Mouse (Mus musculus): Measurements from ENCODE around the gene Khk. TPM values are rescaled to one million over a fixed set of nuclear protein-coding genes. Genes with fewer than 3 reads are reported as not detected.

Gene Khk
- polyA plus RNA-seq, 1 experiment from 2014 or later: 9.7 TPM

GRCm38 (mm10) chr5:30927945-30928529, 6.8 kb downstream of the Khk start:
- Histone ChIP-seq H3K27ac (replicated peaks) (no peak overlapping the region), H3K9me3 (replicated peaks) (no peaks in the 10 kb centered on the region), H3K36me3 (no peaks in the 10 kb centered on the region), H3K4me1 (peaks cover 7% of the 10 kb centered on the region; the same call in 1 of the 2 replicates), H3K27me3 (ENCODE audit: low read depth, poor library complexity, severe bottlenecking) (peaks cover 21% of the 10 kb centered on the region), H3K4me3 (peak overlapping the region; percentile 31; the same call in 1 of the 2 replicates)
- WGBS: 43% methylated on average over 7 of the region's 7 CpGs
- DNase-seq (ENCODE audit: low spot score): no peak

GRCm38 (mm10) chr5:30930121-30930520, 8.9 kb downstream of the Khk start:
- WGBS: 47% methylated on average over 4 of the region's 4 CpGs
- Histone ChIP-seq H3K36me3 (no peaks in the 10 kb centered on the region), H3K4me3 (no peak overlapping the region), H3K4me1 (0 out of 2 replicates have a peak, but pooled peaks cover 6% of the 10 kb centered on the region), H3K9me3 (replicated peaks) (no peaks in the 10 kb centered on the region), H3K27me3 (ENCODE audit: low read depth, poor library complexity, severe bottlenecking) (peaks cover 3% of the 10 kb centered on the region; the same call in 1 of the 2 replicates), H3K27ac (replicated peaks) (no peak overlapping the region)
- peak; percentile 48 for DNase-seq (ENCODE audit: low spot score)

- WGBS: 92% methylated on average over 6 of the region's 6 CpGs
These were observed 9.6 kb downstream of the Khk start for GRCm38 (mm10) chr5:30930846-30931245.

GRCm38 (mm10) chr5:30931378-30931777, 10.1 kb downstream of the Khk start:
- Histone ChIP-seq H3K36me3 (no peaks in the 10 kb centered on the region), H3K27me3 (ENCODE audit: low read depth, poor library complexity, severe bottlenecking) (no peaks in the 10 kb centered on the region), H3K9me3 (replicated peaks) (no peaks in the 10 kb centered on the region), H3K27ac (replicated peaks) (no peak overlapping the region), H3K4me3 (no peak overlapping the region), H3K4me1 (0 out of 2 replicates have a peak, but pooled peaks cover 6% of the 10 kb centered on the region)
- WGBS: 89% methylated on average over 4 of the region's 4 CpGs
- no peak for DNase-seq (ENCODE audit: low spot score)

More at GRCm38 (mm10) chr5:30930846-30931245, 9.6 kb downstream of the Khk start:
- Histone ChIP-seq H3K9me3 (replicated peaks) (no peaks in the 10 kb centered on the region), H3K36me3 (no peaks in the 10 kb centered on the region), H3K27me3 (ENCODE audit: low read depth, poor library complexity, severe bottlenecking) (no peaks in the 10 kb centered on the region), H3K27ac (replicated peaks) (no peak overlapping the region), H3K4me3 (no peak overlapping the region), H3K4me1 (0 out of 2 replicates have a peak, but pooled peaks cover 6% of the 10 kb centered on the region)
- DNase-seq (ENCODE audit: low spot score): no peak

- H3K27ac ChIP-seq (replicated peaks): no peak overlapping the region
- no peaks in the 10 kb centered on the region for H3K9me3 ChIP-seq (replicated peaks)
- H3K4me1 ChIP-seq: no peaks in the 10 kb centered on the region
- no peaks in the 10 kb centered on the region for H3K27me3 ChIP-seq (ENCODE audit: low read depth, poor library complexity, severe bottlenecking)
- H3K4me3 ChIP-seq: no peak overlapping the region
- H3K36me3 ChIP-seq: no peaks in the 10 kb centered on the region
- no peak for DNase-seq (ENCODE audit: low spot score)
- 68% methylated on average over 5 of the region's 5 CpGs for WGBS
These were observed 12.5 kb downstream of the Khk start for GRCm38 (mm10) chr5:30933705-30934104.

GRCm38 (mm10) chr5:30934725-30935461, 13.7 kb downstream of the Khk start:
- Histone ChIP-seq H3K36me3 (no peaks in the 10 kb centered on the region), H3K27me3 (ENCODE audit: low read depth, poor library complexity, severe bottlenecking) (no peaks in the 10 kb centered on the region), H3K9me3 (replicated peaks) (no peaks in the 10 kb centered on the region), H3K4me3 (no peak overlapping the region), H3K27ac (replicated peaks) (no peak overlapping the region), H3K4me1 (no peaks in the 10 kb centered on the region)
- DNase-seq (ENCODE audit: low spot score): no peak
- 86% methylated on average over 5 of the region's 5 CpGs for WGBS

- no peak overlapping the region for H3K27ac ChIP-seq (replicated peaks)
- peaks cover 13% of the 10 kb centered on the region for H3K4me1 ChIP-seq
- DNase-seq (ENCODE audit: low spot score): no peak
- H3K27me3 ChIP-seq (ENCODE audit: low read depth, poor library complexity, severe bottlenecking): peaks cover 39% of the 10 kb centered on the region
- H3K9me3 ChIP-seq (replicated peaks): no peaks in the 10 kb centered on the region
- H3K4me3 ChIP-seq: no peak overlapping the region
- WGBS: 91% methylated on average over 2 of the region's 2 CpGs
- no peaks in the 10 kb centered on the region for H3K36me3 ChIP-seq
These were observed 21.8 kb downstream of the Khk start for GRCm38 (mm10) chr5:30943004-30943403.

GRCm38 (mm10) chr5:30944344-30944743, 23.1 kb downstream of the Khk start:
- Histone ChIP-seq H3K4me1 (peaks cover 20% of the 10 kb centered on the region), H3K4me3 (0 out of 2 replicates have a peak overlapping the region, but pooled peaks have one; percentile 64), H3K36me3 (no peaks in the 10 kb centered on the region), H3K27me3 (ENCODE audit: low read depth, poor library complexity, severe bottlenecking) (peaks cover 51% of the 10 kb centered on the region), H3K9me3 (replicated peaks) (no peaks in the 10 kb centered on the region), H3K27ac (replicated peaks) (no peak overlapping the region)
- WGBS: 90% methylated on average over 6 of the region's 6 CpGs
- no peak for DNase-seq (ENCODE audit: low spot score)

- Histone ChIP-seq H3K4me1 (peaks cover 28% of the 10 kb centered on the region), H3K9me3 (replicated peaks) (no peaks in the 10 kb centered on the region), H3K36me3 (no peaks in the 10 kb centered on the region), H3K4me3 (peak within 1 kb of the TSS; percentile 64), H3K27me3 (ENCODE audit: low read depth, poor library complexity, severe bottlenecking) (peaks cover 51% of the 10 kb centered on the region), H3K27ac (replicated peaks) (peak within 1 kb of the TSS; percentile 81)
- WGBS: 5% methylated on average over 44 of the region's 44 CpGs
- peak; percentile 60 for DNase-seq (ENCODE audit: low spot score)
These were observed 23.9 kb downstream of the Khk start, which contains the start of gene Cgref1 for GRCm38 (mm10) chr5:30944956-30945781. TSS of gene Cgref1 (minus strand) at chr5:30945591.

- Histone ChIP-seq H3K36me3 (peaks cover 21% of the 10 kb centered on the region), H3K9me3 (replicated peaks) (no peaks in the 10 kb centered on the region), H3K4me1 (peaks cover 36% of the 10 kb centered on the region), H3K27me3 (ENCODE audit: low read depth, poor library complexity, severe bottlenecking) (peaks cover 51% of the 10 kb centered on the region), H3K4me3 (no peak overlapping the region), H3K27ac (replicated peaks) (no peak overlapping the region)
- WGBS: 74% methylated on average over 5 of the region's 5 CpGs
- DNase-seq (ENCODE audit: low spot score): no peak
These were observed 27.4 kb downstream of the Khk start for GRCm38 (mm10) chr5:30948620-30949019.

GRCm38 (mm10) chr5:30949654-30950326, 28.6 kb downstream of the Khk start:
- Histone ChIP-seq H3K27ac (replicated peaks) (peak overlapping the region; percentile 81), H3K9me3 (replicated peaks) (no peaks in the 10 kb centered on the region), H3K4me1 (peaks cover 32% of the 10 kb centered on the region), H3K27me3 (ENCODE audit: low read depth, poor library complexity, severe bottlenecking) (peaks cover 43% of the 10 kb centered on the region), H3K36me3 (peaks cover 33% of the 10 kb centered on the region), H3K4me3 (peak overlapping the region; percentile 59)
- WGBS: under 1% methylated on average over 31 of the region's 31 CpGs
- peak; percentile 94 for DNase-seq (ENCODE audit: low spot score)

- H3K4me1 ChIP-seq: peaks cover 25% of the 10 kb centered on the region
- DNase-seq (ENCODE audit: low spot score): no peak
- no peak overlapping the region for H3K27ac ChIP-seq (replicated peaks)
- H3K4me3 ChIP-seq: peak overlapping the region; percentile 59
- H3K9me3 ChIP-seq (replicated peaks): no peaks in the 10 kb centered on the region
- peaks cover 40% of the 10 kb centered on the region for H3K36me3 ChIP-seq
- WGBS: 72% methylated on average over 4 of the region's 4 CpGs
- H3K27me3 ChIP-seq (ENCODE audit: low read depth, poor library complexity, severe bottlenecking): peaks cover 36% of the 10 kb centered on the region
These were observed 29.2 kb downstream of the Khk start for GRCm38 (mm10) chr5:30950451-30950850.

Measured in midbrain, embryonic 10.5 days (tissue).